Mouse (Mus musculus): ENCODE data around the gene Acsf3. TPM values are rescaled to one million over a fixed set of nuclear protein-coding genes. Genes with fewer than 3 reads are reported as not detected.
A peak's percentile ranks its signal among the peaks of the same experiment; 100 is the strongest.

Acsf3 gene
- polyA plus RNA-seq, 1 experiment from 2014 or later = 16.1 TPM

- no peak overlapping the region for H3K27ac ChIP-seq (replicated peaks; ENCODE audit: low read depth, low read length)
- no peak for DNase-seq (ENCODE audit: low spot score)
- ATAC-seq (ENCODE audit: insufficient number of reproducible peaks, low FRiP score, low TSS enrichment, low read depth) = no peak
These were observed 9.5 kb downstream of the Acsf3 start for GRCm38 (mm10) chr8:122784756-122785155.

GRCm38 (mm10) chr8:122789796-122790195, 14.5 kb downstream of the Acsf3 start:
- Histone ChIP-seq H3K4me1 (ENCODE audit: control insufficient read depth, insufficient read depth, low read length) (no peaks in the 10 kb centered on the region), H3K27ac (replicated peaks; ENCODE audit: low read depth, low read length) (no peak overlapping the region), H3K9ac (ENCODE audit: low read length) (no peak overlapping the region), H3K4me2 (ENCODE audit: low read depth, severe bottlenecking) (no peak overlapping the region), H3K27me3 (ENCODE audit: control insufficient read depth, insufficient read depth, low read length) (no peaks in the 10 kb centered on the region), H3K4me3 (ENCODE audit: low read depth, low read length) (no peak overlapping the region), H3K9me3 (ENCODE audit: control insufficient read depth, low read length) (no peaks in the 10 kb centered on the region), H3K36me3 (ENCODE audit: control insufficient read depth, insufficient read depth, low read length) (no peaks in the 10 kb centered on the region; the same call in 1 of the 2 replicates)
- DNase-seq (ENCODE audit: low spot score) (no peak), ATAC-seq (ENCODE audit: insufficient number of reproducible peaks, low FRiP score, low TSS enrichment, low read depth) (no peak)
- 92% methylated on average over 5 of the region's 5 CpGs for WGBS

More at GRCm38 (mm10) chr8:122784756-122785155, 9.5 kb downstream of the Acsf3 start:
- Histone ChIP-seq H3K27me3 (ENCODE audit: control insufficient read depth, insufficient read depth, low read length) (no peaks in the 10 kb centered on the region), H3K9me3 (ENCODE audit: control insufficient read depth, low read length) (no peaks in the 10 kb centered on the region), H3K4me1 (ENCODE audit: control insufficient read depth, insufficient read depth, low read length) (no peaks in the 10 kb centered on the region), H3K4me2 (ENCODE audit: low read depth, severe bottlenecking) (no peak overlapping the region), H3K9ac (ENCODE audit: low read length) (no peak overlapping the region), H3K36me3 (ENCODE audit: control insufficient read depth, insufficient read depth, low read length) (no peaks in the 10 kb centered on the region; the same call in 1 of the 2 replicates), H3K4me3 (ENCODE audit: low read depth, low read length) (no peak overlapping the region)
- 68% methylated on average over 1 of the region's 1 CpGs for WGBS

GRCm38 (mm10) chr8:122793375-122794174, 18.3 kb downstream of the Acsf3 start:
- Histone ChIP-seq H3K27ac (replicated peaks; ENCODE audit: low read depth, low read length) (no peak overlapping the region), H3K27me3 (ENCODE audit: control insufficient read depth, insufficient read depth, low read length) (no peaks in the 10 kb centered on the region), H3K4me3 (ENCODE audit: low read depth, low read length) (no peak overlapping the region), H3K4me1 (ENCODE audit: control insufficient read depth, insufficient read depth, low read length) (no peaks in the 10 kb centered on the region), H3K36me3 (ENCODE audit: control insufficient read depth, insufficient read depth, low read length) (no peaks in the 10 kb centered on the region; the same call in 1 of the 2 replicates), H3K9ac (ENCODE audit: low read length) (no peak overlapping the region), H3K9me3 (ENCODE audit: control insufficient read depth, low read length) (no peaks in the 10 kb centered on the region), H3K4me2 (ENCODE audit: low read depth, severe bottlenecking) (no peak overlapping the region)
- ATAC-seq (ENCODE audit: insufficient number of reproducible peaks, low FRiP score, low TSS enrichment, low read depth) = no peak
- no peak for DNase-seq (ENCODE audit: low spot score)
- WGBS = 81% methylated on average over 18 of the region's 18 CpGs

GRCm38 (mm10) chr8:122794175-122794454, 18.8 kb downstream of the Acsf3 start:
- Histone ChIP-seq H3K9me3 (ENCODE audit: control insufficient read depth, low read length) (no peaks in the 10 kb centered on the region), H3K9ac (ENCODE audit: low read length) (no peak overlapping the region), H3K27ac (replicated peaks; ENCODE audit: low read depth, low read length) (no peak overlapping the region), H3K36me3 (ENCODE audit: control insufficient read depth, insufficient read depth, low read length) (no peaks in the 10 kb centered on the region; the same call in 1 of the 2 replicates), H3K4me3 (ENCODE audit: low read depth, low read length) (no peak overlapping the region), H3K4me1 (ENCODE audit: control insufficient read depth, insufficient read depth, low read length) (no peaks in the 10 kb centered on the region), H3K27me3 (ENCODE audit: control insufficient read depth, insufficient read depth, low read length) (no peaks in the 10 kb centered on the region), H3K4me2 (ENCODE audit: low read depth, severe bottlenecking) (no peak overlapping the region)
- ATAC-seq (ENCODE audit: insufficient number of reproducible peaks, low FRiP score, low TSS enrichment, low read depth) = no peak
- no peak for DNase-seq (ENCODE audit: low spot score)
- WGBS = 80% methylated on average over 5 of the region's 5 CpGs

GRCm38 (mm10) chr8:122803906-122804761, 28.8 kb downstream of the Acsf3 start:
- H3K4me1 ChIP-seq (ENCODE audit: control insufficient read depth, insufficient read depth, low read length) = peaks cover 25% of the 10 kb centered on the region
- H3K9ac ChIP-seq (ENCODE audit: low read length) = 0 out of 2 replicates have a peak overlapping the region, but pooled peaks have one; percentile 30
- no peaks in the 10 kb centered on the region for H3K27me3 ChIP-seq (ENCODE audit: control insufficient read depth, insufficient read depth, low read length)
- DNase-seq (ENCODE audit: low spot score) (peak; percentile 45), ATAC-seq (ENCODE audit: insufficient number of reproducible peaks, low FRiP score, low TSS enrichment, low read depth) (no peak)
- H3K36me3 ChIP-seq (ENCODE audit: control insufficient read depth, insufficient read depth, low read length) = no peaks in the 10 kb centered on the region
- H3K9me3 ChIP-seq (ENCODE audit: control insufficient read depth, low read length) = no peaks in the 10 kb centered on the region
- no peak overlapping the region for H3K4me3 ChIP-seq (ENCODE audit: low read depth, low read length)
- H3K4me2 ChIP-seq (ENCODE audit: low read depth, severe bottlenecking) = no peak overlapping the region
- WGBS = 23% methylated on average over 15 of the region's 15 CpGs
- peak overlapping the region; percentile 36 for H3K27ac ChIP-seq (replicated peaks; ENCODE audit: low read depth, low read length)

- Histone ChIP-seq H3K9ac (ENCODE audit: low read length) (no peak overlapping the region), H3K4me3 (ENCODE audit: low read depth, low read length) (no peak overlapping the region), H3K27ac (replicated peaks; ENCODE audit: low read depth, low read length) (no peak overlapping the region), H3K36me3 (ENCODE audit: control insufficient read depth, insufficient read depth, low read length) (no peaks in the 10 kb centered on the region), H3K9me3 (ENCODE audit: control insufficient read depth, low read length) (no peaks in the 10 kb centered on the region), H3K27me3 (ENCODE audit: control insufficient read depth, insufficient read depth, low read length) (no peaks in the 10 kb centered on the region), H3K4me2 (ENCODE audit: low read depth, severe bottlenecking) (no peak overlapping the region), H3K4me1 (ENCODE audit: control insufficient read depth, insufficient read depth, low read length) (peaks cover 25% of the 10 kb centered on the region)
- DNase-seq (ENCODE audit: low spot score) (no peak), ATAC-seq (ENCODE audit: insufficient number of reproducible peaks, low FRiP score, low TSS enrichment, low read depth) (no peak)
- 67% methylated on average over 3 of the region's 3 CpGs for WGBS
These were observed 30.1 kb downstream of the Acsf3 start for GRCm38 (mm10) chr8:122805349-122805748.

GRCm38 (mm10) chr8:122806956-122807538, 31.8 kb downstream of the Acsf3 start:
- Histone ChIP-seq H3K27me3 (ENCODE audit: control insufficient read depth, insufficient read depth, low read length) (no peaks in the 10 kb centered on the region), H3K9ac (ENCODE audit: low read length) (no peak overlapping the region), H3K9me3 (ENCODE audit: control insufficient read depth, low read length) (no peaks in the 10 kb centered on the region), H3K36me3 (ENCODE audit: control insufficient read depth, insufficient read depth, low read length) (peaks cover 2% of the 10 kb centered on the region; the same call in 1 of the 2 replicates), H3K4me1 (ENCODE audit: control insufficient read depth, insufficient read depth, low read length) (peaks cover 25% of the 10 kb centered on the region), H3K27ac (replicated peaks; ENCODE audit: low read depth, low read length) (no peak overlapping the region), H3K4me3 (ENCODE audit: low read depth, low read length) (no peak overlapping the region), H3K4me2 (ENCODE audit: low read depth, severe bottlenecking) (no peak overlapping the region)
- WGBS = 78% methylated on average over 7 of the region's 7 CpGs
- DNase-seq (ENCODE audit: low spot score) (no peak), ATAC-seq (ENCODE audit: insufficient number of reproducible peaks, low FRiP score, low TSS enrichment, low read depth) (no peak)

GRCm38 (mm10) chr8:122807907-122808306, 32.6 kb downstream of the Acsf3 start:
- H3K9ac ChIP-seq (ENCODE audit: low read length) = no peak overlapping the region
- H3K27me3 ChIP-seq (ENCODE audit: control insufficient read depth, insufficient read depth, low read length) = no peaks in the 10 kb centered on the region
- no peak for ATAC-seq (ENCODE audit: insufficient number of reproducible peaks, low FRiP score, low TSS enrichment, low read depth)
- DNase-seq (ENCODE audit: low spot score) = no peak
- peaks cover 2% of the 10 kb centered on the region; the same call in 1 of the 2 replicates for H3K36me3 ChIP-seq (ENCODE audit: control insufficient read depth, insufficient read depth, low read length)
- no peak overlapping the region for H3K4me2 ChIP-seq (ENCODE audit: low read depth, severe bottlenecking)
- peaks cover 25% of the 10 kb centered on the region for H3K4me1 ChIP-seq (ENCODE audit: control insufficient read depth, insufficient read depth, low read length)
- WGBS = 89% methylated on average over 4 of the region's 4 CpGs
- H3K4me3 ChIP-seq (ENCODE audit: low read depth, low read length) = no peak overlapping the region
- H3K27ac ChIP-seq (replicated peaks; ENCODE audit: low read depth, low read length) = no peak overlapping the region
- H3K9me3 ChIP-seq (ENCODE audit: control insufficient read depth, low read length) = no peaks in the 10 kb centered on the region
